Mouse (Mus musculus) neural tube, embryonic 14.5 days (tissue): Measurements from ENCODE around the gene Oser1. TPM values are rescaled to one million over a fixed set of nuclear protein-coding genes. Genes with fewer than 3 reads are reported as not detected.

ENCODE experiments used
- ATAC-seq: fragments of 200-750 bp; cut with Nextera tagmentation; 2 replicates; pipeline ENCODE4 v1.8.0; 2017; ENCODE audit warnings: low read depth, mild to moderate bottlenecking, moderate TSS enrichment, moderate library complexity
- H3K27ac ChIP-seq: fragments of 300-500 bp; sonication (generic); 2 replicates; pipeline ENCODE4 v1.5.1; 2014; ENCODE audit warnings: low read depth, mild to moderate bottlenecking, control low read depth, low read length, moderate library complexity, mixed read lengths
- H3K27me3 ChIP-seq: fragments of 300-500 bp; sonication (generic); 2 replicates; pipeline ENCODE4 v1.6.1; 2014; ENCODE audit warnings: low read length; ENCODE audit not compliant: control insufficient read depth, insufficient read depth
- H3K36me3 ChIP-seq: fragments of 300-500 bp; sonication (generic); 2 replicates; pipeline ENCODE4 v1.6.1; 2014; ENCODE audit warnings: low read length, mixed read lengths; ENCODE audit not compliant: control insufficient read depth, insufficient read depth
- H3K4me1 ChIP-seq: fragments of 300-500 bp; sonication (generic); 2 replicates; pipeline ENCODE4 v1.6.1; 2014; ENCODE audit warnings: low read length; ENCODE audit not compliant: control insufficient read depth, insufficient read depth
- H3K4me2 ChIP-seq: fragments of 300-500 bp; sonication (generic); 2 replicates; pipeline ENCODE4 v1.6.1; 2014; ENCODE audit warnings: mild to moderate bottlenecking, low read depth, low read length, control low read depth
- H3K4me3 ChIP-seq: fragments of 300-500 bp; sonication (generic); 2 replicates; pipeline ENCODE4 v1.5.1; 2014; ENCODE audit warnings: low read depth, low read length, control low read depth, mixed read lengths
- H3K9ac ChIP-seq: fragments of 300-500 bp; sonication (generic); replicated peaks from 2 replicates; pipeline ENCODE4 v1.6.1; 2014; ENCODE audit warnings: low read depth, mild to moderate bottlenecking, control low read depth, low read length, mixed read lengths
- H3K9me3 ChIP-seq: fragments of 300-500 bp; sonication (generic); 2 replicates; pipeline ENCODE4 v1.6.1; 2016; ENCODE audit warnings: low read length; ENCODE audit not compliant: control insufficient read depth
- WGBS: fragments of 180-500 bp; shearing (Covaris S2); extraction: QIAGEN DNeasy Blood & Tissue Kit; methylation state at CpG from one replicate; pipeline ENCODE4 v1.1.7; 2014; 5-methylcytosine and 5-hydroxymethylcytosine counted together
- polyA plus RNA-seq: library from polyadenylated mRNA; unstranded; fragments of >200 nt; fragmentation: Nextera tagmentation; extraction: Ambion mirVana; gene quantifications from 2 replicates; pipeline ENCODE4 v1.2.1, GENCODE M21; 2014

Gene Oser1
- polyA plus RNA-seq, 1 experiment from 2014 or later = 78.9 TPM

DNA sequence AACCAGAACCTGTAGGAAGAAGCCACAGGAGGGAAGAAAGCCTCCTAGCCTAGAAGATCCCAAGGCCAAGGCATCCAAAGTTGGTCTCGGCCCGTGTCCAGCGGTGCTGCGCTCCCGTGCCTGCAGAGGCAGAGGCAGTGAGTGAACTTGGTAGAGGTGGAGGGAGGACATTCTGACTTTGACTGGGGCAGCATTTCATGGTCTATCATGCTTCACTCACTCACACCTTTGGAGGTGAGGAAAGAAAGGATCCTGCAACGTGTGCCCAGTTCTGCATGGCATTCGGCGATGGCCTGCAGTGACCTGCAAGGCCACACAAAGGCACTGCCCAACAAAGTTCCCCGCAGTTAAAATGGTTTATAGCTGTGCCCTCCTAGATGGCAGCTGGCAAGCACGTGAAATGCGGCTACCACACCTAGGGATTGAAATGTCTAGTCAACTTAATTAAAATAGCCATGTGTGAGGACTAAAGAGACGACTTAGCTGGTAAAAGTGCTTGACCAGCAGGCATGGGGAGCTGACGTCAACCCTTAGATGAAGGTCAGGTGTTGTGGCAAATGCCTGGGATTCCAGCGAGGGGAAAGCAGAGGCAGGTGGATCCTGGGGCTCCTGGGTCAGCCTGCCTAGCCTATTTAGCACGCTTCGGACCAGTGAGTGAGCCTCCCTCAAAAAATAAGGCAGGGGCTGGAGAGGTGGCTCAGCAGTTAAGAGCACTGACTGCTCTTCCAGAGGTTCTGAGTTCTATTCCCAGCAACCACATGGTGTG is 63.5 kb downstream of the Oser1 start:
- Histone ChIP-seq H3K9ac (no peak overlapping the region), H3K4me1 (no peaks in the 10 kb centered on the region), H3K36me3 (no peaks in the 10 kb centered on the region), H3K27ac (no peak overlapping the region), H3K4me2 (no peak overlapping the region), H3K4me3 (no peak overlapping the region), H3K9me3 (no peaks in the 10 kb centered on the region), H3K27me3 (no peaks in the 10 kb centered on the region)
- no peak for ATAC-seq
- 77% methylated on average over 16 of the region's 16 CpGs for WGBS

DNA sequence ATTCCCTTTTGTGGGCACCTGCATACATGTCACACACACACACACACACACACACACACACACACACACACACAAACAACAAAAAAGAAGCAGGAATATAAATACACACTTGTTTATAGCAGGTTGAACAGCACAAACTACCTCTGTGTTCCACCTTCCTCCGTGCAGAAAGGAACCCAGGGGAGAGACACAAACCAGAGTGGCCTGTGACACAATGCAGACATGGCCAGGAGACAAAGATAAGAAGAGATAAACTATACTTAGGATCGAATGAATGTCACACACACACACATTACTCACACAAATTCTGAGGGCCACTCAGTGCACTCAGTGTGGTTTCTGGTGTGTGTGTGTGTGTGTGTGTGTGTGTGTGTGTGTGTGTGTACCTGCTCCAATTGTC is 65.2 kb downstream of the Oser1 start:
- Histone ChIP-seq H3K4me2 (no peak overlapping the region), H3K9me3 (no peaks in the 10 kb centered on the region), H3K27me3 (no peaks in the 10 kb centered on the region), H3K4me3 (no peak overlapping the region), H3K9ac (no peak overlapping the region), H3K4me1 (no peaks in the 10 kb centered on the region), H3K27ac (no peak overlapping the region), H3K36me3 (no peaks in the 10 kb centered on the region)
- no peak for ATAC-seq
- WGBS = 70% methylated on average over 2 of the region's 2 CpGs

DNA sequence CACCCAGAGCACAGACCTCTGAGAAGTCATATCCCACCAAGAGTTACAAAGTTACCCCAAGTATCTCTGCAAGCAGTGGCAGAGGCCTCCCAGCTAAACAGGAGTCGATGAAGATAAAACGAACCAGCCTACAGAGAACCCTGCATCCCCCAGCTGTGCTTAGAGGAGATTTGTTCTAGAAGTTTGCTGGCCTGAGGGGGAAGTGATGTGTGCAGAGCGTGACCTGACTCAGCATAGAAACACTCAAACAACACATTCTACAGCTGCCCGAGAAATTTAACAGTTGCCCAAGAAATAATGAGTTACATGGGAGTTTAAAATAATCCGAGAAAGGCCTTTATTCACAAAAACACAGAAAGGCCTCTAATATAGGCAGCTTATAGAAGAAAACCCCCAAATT is 65.8 kb downstream of the Oser1 start:
- H3K4me3 ChIP-seq = no peak overlapping the region
- H3K4me2 ChIP-seq = no peak overlapping the region
- no peaks in the 10 kb centered on the region for H3K27me3 ChIP-seq
- H3K9me3 ChIP-seq = no peaks in the 10 kb centered on the region
- H3K4me1 ChIP-seq = no peaks in the 10 kb centered on the region
- no peak overlapping the region for H3K27ac ChIP-seq
- ATAC-seq = no peak
- H3K9ac ChIP-seq = no peak overlapping the region
- 78% methylated on average over 5 of the region's 5 CpGs for WGBS
- no peaks in the 10 kb centered on the region for H3K36me3 ChIP-seq

DNA sequence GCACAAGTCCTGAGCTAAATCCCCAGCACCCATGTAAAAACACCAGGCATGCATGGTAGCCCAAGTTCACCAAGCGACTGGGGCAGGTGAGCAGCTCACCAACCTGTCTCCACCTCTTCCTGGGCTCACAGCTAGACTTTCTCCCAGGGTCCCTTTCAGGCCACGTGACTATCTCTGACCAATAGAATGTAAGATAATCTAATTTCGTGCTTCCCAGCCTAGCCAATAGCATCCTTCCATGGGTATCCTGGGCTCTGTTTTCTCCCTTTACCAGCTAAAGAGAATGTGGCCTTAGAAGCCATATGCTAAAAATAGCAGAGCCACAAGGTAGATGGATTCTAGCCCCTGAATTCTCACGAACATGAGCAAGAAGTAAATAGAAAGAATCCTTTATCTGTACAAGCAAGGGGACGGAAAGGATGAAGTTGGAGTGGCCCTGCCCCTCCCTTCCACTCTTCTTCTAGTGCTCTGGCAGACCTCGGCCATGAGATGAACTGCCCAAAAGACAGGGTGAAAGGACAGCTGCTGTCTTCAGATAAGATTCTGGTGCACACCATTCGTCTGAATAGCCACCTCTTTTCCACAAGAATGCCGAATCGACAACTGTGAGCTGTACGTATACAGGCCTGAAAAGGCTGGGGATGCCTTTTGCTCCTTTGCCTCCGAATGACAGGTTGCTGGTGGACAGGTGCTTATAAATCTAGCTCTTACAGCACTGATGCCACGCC is 68.2 kb downstream of the Oser1 start:
- Histone ChIP-seq H3K9ac (no peak overlapping the region), H3K4me3 (no peak overlapping the region), H3K4me1 (no peaks in the 10 kb centered on the region), H3K27ac (no peak overlapping the region), H3K27me3 (no peaks in the 10 kb centered on the region), H3K9me3 (no peaks in the 10 kb centered on the region), H3K4me2 (no peak overlapping the region), H3K36me3 (no peaks in the 10 kb centered on the region)
- WGBS = 88% methylated on average over 12 of the region's 12 CpGs
- no peak for ATAC-seq

Other genes with a start within 250 kb of the Oser1 start
- 24.1 and 24.2 TPM in 2 replicates for gene Tox2, start 221.6 kb downstream of the Oser1 start, polyA plus RNA-seq
- gene Jph2, start 26.7 kb downstream of the Oser1 start, polyA plus RNA-seq = 0.20 and 0.21 TPM in 2 replicates
- 115 and 129 TPM in 2 replicates for gene Gdap1l1, start 13.8 kb upstream of the Oser1 start, polyA plus RNA-seq
- 16.2 and 18.8 TPM in 2 replicates for gene Fitm2, start 47.9 kb upstream of the Oser1 start, polyA plus RNA-seq
- 0.19 TPM in 1 of 2 replicates, not detected in the other for gene R3hdml, start 67.6 kb upstream of the Oser1 start, polyA plus RNA-seq
- gene Hnf4a, start 82.1 kb upstream of the Oser1 start, polyA plus RNA-seq = not detected in 2 replicates
- gene Ttpal, start 177.6 kb upstream of the Oser1 start, polyA plus RNA-seq = 45.5 and 57.1 TPM in 2 replicates
- gene Serinc3, start 220.4 kb upstream of the Oser1 start, polyA plus RNA-seq = 39.0 and 44.3 TPM in 2 replicates
- 102 and 103 TPM in 2 replicates for gene Pkig, start 233.7 kb upstream of the Oser1 start, polyA plus RNA-seq